Mouse (Mus musculus) kidney, postnatal 0 days (tissue): Measurements from ENCODE around the gene Cbx3. TPM values are rescaled to one million over a fixed set of nuclear protein-coding genes. Genes with fewer than 3 reads are reported as not detected.

Experiments used
- ATAC-seq: fragments of 200-750 bp; cut with Nextera tagmentation; replicated peaks from 2 replicates; pipeline ENCODE4 v1.8.0; 2017; ENCODE audit warnings: low read depth, moderate number of reproducible peaks, moderate TSS enrichment, moderate library complexity; ENCODE audit not compliant: low FRiP score
- DNase-seq: peaks from one replicate; pipeline ENCODE4 v3.0.0-alpha.2; 2016; ENCODE audit warnings: low spot score
- H3K27ac ChIP-seq: fragments of 300-500 bp; sonication (generic); 2 replicates; pipeline ENCODE4 v1.5.1; 2014; ENCODE audit warnings: mild to moderate bottlenecking
- H3K27me3 ChIP-seq: fragments of 300-500 bp; sonication (generic); 2 replicates; pipeline ENCODE4 v1.6.1; 2014; ENCODE audit warnings: low read length, mixed read lengths; ENCODE audit not compliant: insufficient read depth
- H3K36me3 ChIP-seq: fragments of 300-500 bp; sonication (generic); 2 replicates; pipeline ENCODE4 v1.6.1; 2014; ENCODE audit warnings: low read length, mixed read lengths; ENCODE audit not compliant: insufficient read depth
- H3K4me1 ChIP-seq: fragments of 300-500 bp; sonication (generic); replicated peaks from 2 replicates; pipeline ENCODE4 v1.6.1; 2014; ENCODE audit warnings: antibody characterized with exemption, low read length, mixed read lengths; ENCODE audit not compliant: insufficient read depth
- H3K4me2 ChIP-seq: fragments of 300-500 bp; sonication (generic); 2 replicates; pipeline ENCODE4 v1.6.1; 2014; ENCODE audit warnings: mild to moderate bottlenecking, low read length, moderate library complexity, mixed read lengths
- H3K4me3 ChIP-seq: fragments of 300-500 bp; sonication (generic); replicated peaks from 2 replicates; pipeline ENCODE4 v1.5.1; 2014; ENCODE audit warnings: low read depth, low read length
- H3K9ac ChIP-seq: fragments of 300-500 bp; sonication (generic); 2 replicates; pipeline ENCODE4 v1.6.1; 2014; ENCODE audit warnings: low read depth, low read length
- H3K9me3 ChIP-seq: fragments of 300-500 bp; sonication (generic); replicated peaks from 2 replicates; pipeline ENCODE4 v1.6.1; 2016; ENCODE audit warnings: low read length, inconsistent platforms, mixed read lengths
- CTCF ChIP-seq: IDR thresholded peaks from 2 replicates; pipeline ENCODE4 v1.5.1; 2016; ENCODE audit warnings: antibody characterized with exemption, low read depth, mild to moderate bottlenecking, moderate library complexity
- WGBS: fragments of 180-500 bp; shearing (Covaris S2); extraction: QIAGEN DNeasy Blood & Tissue Kit; methylation state at CpG from one replicate; pipeline ENCODE4 v1.1.7; 2014; 5-methylcytosine and 5-hydroxymethylcytosine counted together
- polyA plus RNA-seq: library from polyadenylated mRNA; unstranded; fragments of >200 nt; fragmentation: Nextera tagmentation; extraction: Ambion mirVana; gene quantifications from 2 replicates; pipeline ENCODE4 v1.2.1, GENCODE M21; 2015

Cbx3 gene
- polyA plus RNA-seq, 1 experiment from 2014 or later = 447 TPM

GRCm38 (mm10) chr6:51457283-51457682 is 12.9 kb upstream of the Cbx3 start:
- Histone ChIP-seq H3K4me3 (no peak overlapping the region), H3K9me3 (no peaks in the 10 kb centered on the region), H3K4me1 (no peaks in the 10 kb centered on the region), H3K9ac (no peak overlapping the region), H3K4me2 (no peak overlapping the region), H3K36me3 (peaks cover 22% of the 10 kb centered on the region), H3K27me3 (no peaks in the 10 kb centered on the region), H3K27ac (no peak overlapping the region)
- 70% methylated on average over 3 of the region's 3 CpGs for WGBS
- TF ChIP-seq CTCF = no peak
- no peak for ATAC-seq
- DNase-seq = no peak

DNA sequence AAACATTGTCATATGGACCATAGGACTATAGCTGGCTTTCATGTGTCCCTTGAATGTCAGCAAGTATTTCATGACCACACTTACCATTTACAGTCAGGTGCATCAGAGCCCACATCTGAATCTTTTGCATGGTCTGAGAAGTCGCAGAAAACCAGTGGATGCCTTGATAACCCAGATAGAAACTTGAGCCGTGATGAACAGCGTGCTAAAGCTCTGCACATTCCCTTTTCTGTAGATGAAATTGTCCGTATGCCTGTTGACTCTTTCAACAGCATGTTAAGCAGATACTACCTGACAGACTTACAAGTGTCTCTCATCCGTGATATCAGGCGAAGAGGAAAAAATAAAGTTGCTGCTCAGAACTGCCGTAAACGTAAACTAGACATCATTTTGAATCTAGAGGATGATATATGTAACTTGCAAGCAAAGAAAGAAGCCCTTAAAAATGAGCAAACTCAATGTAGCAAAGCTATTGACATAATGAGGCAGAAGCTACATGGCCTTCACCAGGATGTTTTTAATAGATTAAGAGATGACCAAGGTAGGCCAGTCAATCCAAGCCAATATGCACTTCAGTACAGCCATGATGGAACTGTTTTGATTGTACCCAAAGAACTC is 12.3 kb upstream of the Cbx3 start:
- WGBS = 77% methylated on average over 8 of the region's 8 CpGs
- peaks cover 24% of the 10 kb centered on the region for H3K36me3 ChIP-seq
- H3K4me2 ChIP-seq = no peak overlapping the region
- H3K9me3 ChIP-seq = no peaks in the 10 kb centered on the region
- ATAC-seq = no peak
- no peak for DNase-seq
- H3K4me1 ChIP-seq = no peaks in the 10 kb centered on the region
- no peak for TF ChIP-seq CTCF
- H3K9ac ChIP-seq = no peak overlapping the region
- H3K4me3 ChIP-seq = no peak overlapping the region
- H3K27me3 ChIP-seq = no peaks in the 10 kb centered on the region
- H3K27ac ChIP-seq = no peak overlapping the region

- 47% methylated on average over 2 of the region's 2 CpGs for WGBS
- H3K27me3 ChIP-seq = no peaks in the 10 kb centered on the region
- H3K9me3 ChIP-seq = no peaks in the 10 kb centered on the region
- peaks cover 33% of the 10 kb centered on the region for H3K36me3 ChIP-seq
- H3K4me3 ChIP-seq = no peak overlapping the region
- no peak overlapping the region for H3K9ac ChIP-seq
- no peak overlapping the region for H3K4me2 ChIP-seq
- H3K4me1 ChIP-seq = no peaks in the 10 kb centered on the region
- DNase-seq = peak; percentile 29
- no peak overlapping the region for H3K27ac ChIP-seq
- peak; percentile 41; the same call in 1 of the 2 replicates for ATAC-seq
- TF ChIP-seq CTCF = no peak
Observed at GRCm38 (mm10) chr6:51458925-51459312, 11.2 kb upstream of the Cbx3 start.

- ATAC-seq = peak; percentile 52
- WGBS = 46% methylated on average over 5 of the region's 5 CpGs
- peaks cover 35% of the 10 kb centered on the region for H3K36me3 ChIP-seq
- no peak for TF ChIP-seq CTCF
- H3K9ac ChIP-seq = no peak overlapping the region
- DNase-seq = no peak
- no peaks in the 10 kb centered on the region for H3K4me1 ChIP-seq
- no peaks in the 10 kb centered on the region for H3K27me3 ChIP-seq
- no peak overlapping the region for H3K4me2 ChIP-seq
- no peak overlapping the region for H3K27ac ChIP-seq
- no peaks in the 10 kb centered on the region for H3K9me3 ChIP-seq
- no peak overlapping the region for H3K4me3 ChIP-seq
Observed at GRCm38 (mm10) chr6:51459313-51460020, 10.7 kb upstream of the Cbx3 start.

DNA sequence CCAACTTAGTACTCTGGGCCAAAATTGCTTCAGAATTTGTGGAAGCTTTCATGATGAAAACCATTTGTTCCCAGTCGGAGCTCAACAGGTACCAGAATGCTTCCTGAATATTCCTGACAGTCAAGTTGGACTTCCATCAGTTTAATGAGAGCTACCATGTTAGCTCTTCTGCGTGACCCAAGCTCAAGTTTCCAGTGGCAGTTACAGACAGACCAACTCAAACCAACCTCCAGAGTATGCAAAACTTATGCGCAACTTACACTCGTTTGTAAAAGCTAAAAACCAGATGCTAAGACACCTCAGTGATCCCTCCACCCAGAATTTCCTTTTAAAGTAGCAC is 10.2 kb upstream of the Cbx3 start:
- H3K36me3 ChIP-seq = peaks cover 35% of the 10 kb centered on the region
- WGBS = 76% methylated on average over 4 of the region's 4 CpGs
- H3K27ac ChIP-seq = no peak overlapping the region
- no peak overlapping the region for H3K4me2 ChIP-seq
- no peaks in the 10 kb centered on the region for H3K4me1 ChIP-seq
- DNase-seq (no peak), ATAC-seq (peak; percentile 10; the same call in 1 of the 2 replicates)
- no peak overlapping the region for H3K4me3 ChIP-seq
- TF ChIP-seq CTCF = no peak
- H3K27me3 ChIP-seq = no peaks in the 10 kb centered on the region
- no peak overlapping the region for H3K9ac ChIP-seq
- H3K9me3 ChIP-seq = no peaks in the 10 kb centered on the region

DNA sequence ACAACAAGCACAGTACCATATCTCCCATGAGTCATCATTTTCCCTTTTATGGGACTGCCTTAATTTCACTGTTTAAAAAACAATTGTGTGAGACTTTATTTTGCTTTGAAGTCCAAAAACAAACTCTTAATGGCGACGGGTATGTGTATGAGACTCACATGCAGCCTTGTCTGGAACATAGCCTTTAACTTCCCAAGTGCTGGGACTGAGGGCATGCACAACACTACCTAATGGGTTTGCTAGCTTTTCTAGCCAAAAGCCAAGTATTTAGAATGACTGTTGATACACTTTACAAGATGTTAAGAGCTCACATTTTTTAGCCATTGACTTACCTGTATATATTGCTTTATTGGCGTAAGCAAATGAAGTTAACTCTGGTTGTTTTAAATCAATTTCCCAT is 9.8 kb upstream of the Cbx3 start:
- WGBS = 80% methylated on average over 3 of the region's 3 CpGs

More for the DNA sequence above, 9.8 kb upstream of the Cbx3 start:
- no peak overlapping the region for H3K9ac ChIP-seq
- H3K4me3 ChIP-seq = no peak overlapping the region
- TF ChIP-seq CTCF = no peak
- H3K36me3 ChIP-seq = peaks cover 36% of the 10 kb centered on the region
- DNase-seq = no peak
- ATAC-seq = no peak; the same call in 1 of the 2 replicates
- no peak overlapping the region for H3K27ac ChIP-seq
- no peaks in the 10 kb centered on the region for H3K4me1 ChIP-seq
- no peaks in the 10 kb centered on the region for H3K9me3 ChIP-seq
- no peak overlapping the region for H3K4me2 ChIP-seq
- H3K27me3 ChIP-seq = no peaks in the 10 kb centered on the region
